ENCODE assay signal across 18 mouse cellular contexts in genomic region chr11:3392526-3392925, GRCm38 (mm10). TPM values are rescaled to one million over a fixed set of nuclear protein-coding genes. Genes with fewer than 3 reads are reported as not detected.
DNase-seq lines count a peak whose midpoint lies in the region; ATAC-seq lines count a peak whose summit lies in the region.
"Had no signal": no experiment of that assay in that cellular context is flagged by ENCODE, and none has a peak within 500 bp of the region (broad histone marks: within the 10 kb centered on the region; RNA-seq: fewer than 3 reads in every experiment).

No protein-coding gene starts in this region.

- H3K4me3 ChIP-seq in kidney, embryonic 14.5 days (ENCODE audit: low read length), result no peak overlapping the region
- no peak overlapping the region for H3K4me3 ChIP-seq in embryonic facial prominence, embryonic 15.5 days (replicated peaks)
- H3K4me3 ChIP-seq: forebrain, embryonic 12.5 days; liver, embryonic 15.5 days; midbrain, embryonic 10.5 days; myocyte had no signal

- no peak overlapping the region for H3K27ac ChIP-seq in kidney, embryonic 14.5 days (ENCODE audit: low read depth, low read length)
- H3K27ac ChIP-seq in embryonic facial prominence, embryonic 15.5 days (replicated peaks), result peak overlapping the region; percentile 17; the same call in 1 of the 2 replicates
- H3K27ac ChIP-seq: forebrain, embryonic 12.5 days; liver, embryonic 15.5 days; midbrain, embryonic 10.5 days had no signal

- no peak for ATAC-seq in kidney, embryonic 14.5 days (ENCODE audit: low FRiP score, low TSS enrichment)
- no peak for ATAC-seq in embryonic facial prominence, embryonic 15.5 days (ENCODE audit: insufficient number of reproducible peaks, low FRiP score, low TSS enrichment, low read depth)
- ATAC-seq: Patski had no signal

- H3K9ac ChIP-seq in kidney, embryonic 14.5 days (ENCODE audit: low read depth, low read length), result no peak overlapping the region
- H3K9ac ChIP-seq in embryonic facial prominence, embryonic 15.5 days, result no peak overlapping the region
- H3K9ac ChIP-seq: forebrain, embryonic 12.5 days; liver, embryonic 15.5 days had no signal

- WGBS in kidney, embryonic 14.5 days, result 80% methylated on average over 8 of the region's 8 CpGs
- WGBS in embryonic facial prominence, embryonic 15.5 days, result 79% methylated on average over 8 of the region's 8 CpGs

- H3K36me3 ChIP-seq in kidney, embryonic 14.5 days (ENCODE audit: control insufficient read depth, insufficient read depth, low read length), result peaks cover 14% of the 10 kb centered on the region; the same call in 1 of the 2 replicates
- no peaks in the 10 kb centered on the region for H3K36me3 ChIP-seq in embryonic facial prominence, embryonic 15.5 days

- DNase-seq in kidney, adult 11 months, result peak; percentile 33
- peak; percentile 45 for DNase-seq in kidney, adult 9 months
- DNase-seq in lung, postnatal 14 days, result peak; percentile 33
- DNase-seq in ovary, postnatal 10 days (ENCODE audit: low spot score), result no peak
- no peak for DNase-seq in left cerebral cortex, postnatal 36 days (ENCODE audit: low spot score in 2 of 2)
- no peak for DNase-seq in retina, postnatal 1 day
- DNase-seq: adrenal gland, adult 2 months; cerebellum, postnatal 14 days; layer of hippocampus, postnatal 36 days; thymus, adult 18-20 months had no signal

- H3K27me3 ChIP-seq in kidney, embryonic 14.5 days (ENCODE audit: control insufficient read depth, insufficient read depth, low read length), result no peaks in the 10 kb centered on the region
- H3K27me3 ChIP-seq in embryonic facial prominence, embryonic 15.5 days, result no peaks in the 10 kb centered on the region
- H3K27me3 ChIP-seq: CH12.LX; forebrain, embryonic 12.5 days; liver, embryonic 15.5 days; Patski had no signal

- no peaks in the 10 kb centered on the region for H3K9me3 ChIP-seq in kidney, embryonic 14.5 days (ENCODE audit: control insufficient read depth, low read length)
- no peaks in the 10 kb centered on the region for H3K9me3 ChIP-seq in embryonic facial prominence, embryonic 15.5 days (replicated peaks)
- H3K9me3 ChIP-seq: forebrain, embryonic 12.5 days; liver, embryonic 15.5 days had no signal

- no peaks in the 10 kb centered on the region for H3K4me1 ChIP-seq in kidney, embryonic 14.5 days (ENCODE audit: control insufficient read depth, insufficient read depth, low read length)
- H3K4me1 ChIP-seq in embryonic facial prominence, embryonic 15.5 days, result 0 out of 2 replicates have a peak, but pooled peaks cover 4% of the 10 kb centered on the region

- H3K4me2 ChIP-seq in kidney, embryonic 14.5 days (replicated peaks; ENCODE audit: low read depth, low read length), result no peak overlapping the region
- H3K4me2 ChIP-seq in embryonic facial prominence, embryonic 15.5 days (replicated peaks), result no peak overlapping the region
- H3K4me2 ChIP-seq: forebrain, embryonic 12.5 days; liver, embryonic 15.5 days had no signal

- intact Hi-C loops in left cerebral cortex, postnatal 36 days (cut with DNase I), result no loop called here

RNA-seq across cellular contexts. Expression of gene Limk2, which starts 16.5 kb away (rescaled TPM):
- 32.6 and 41.7 TPM in 2 replicates for polyA plus RNA-seq in kidney, embryonic 14.5 days (2014; fragmentation: Nextera tagmentation; extraction: Ambion mirVana)
- 100 and 103 TPM in 2 replicates for polyA plus RNA-seq in embryonic facial prominence, embryonic 15.5 days (2015; fragmentation: Nextera tagmentation; extraction: Ambion mirVana)
- 100 to 1,000 TPM in 1 of 2 experiments, 10 to 100 TPM in 1; 82.9 to 103 TPM for total RNA-seq in left cerebral cortex, postnatal 36 days (2021)

RNA-seq across cellular contexts. Expression of gene Rnf185, which starts 59.6 kb away (rescaled TPM):
- polyA plus RNA-seq in kidney, embryonic 14.5 days (2014; fragmentation: Nextera tagmentation; extraction: Ambion mirVana), result 23.6 and 45.2 TPM in 2 replicates
- polyA plus RNA-seq in embryonic facial prominence, embryonic 15.5 days (2015; fragmentation: Nextera tagmentation; extraction: Ambion mirVana), result 35.6 and 37.6 TPM in 2 replicates
- 10 to 100 TPM; 26.9 to 27.5 TPM for total RNA-seq in left cerebral cortex, postnatal 36 days (2021)

Comparison
In these comparisons a context has a peak if more than half of its experiments do, and no peak if none do; other contexts are left out.
1. DNase-seq: peak in kidney, adult 11 months (single experiment), kidney, adult 9 months (single experiment) and lung, postnatal 14 days (single experiment); none in ovary, postnatal 10 days (single experiment), left cerebral cortex, postnatal 36 days (0 of 2) and retina, postnatal 1 day (single experiment).